Mouse (Mus musculus) CH12.LX (cell line): ENCODE data around the gene Fnbp1. TPM values are rescaled to one million over a fixed set of nuclear protein-coding genes. Genes with fewer than 3 reads are reported as not detected.
A peak's percentile ranks its signal among the peaks of the same experiment; 100 is the strongest.

Source experiments
- DNase-seq: peaks from one replicate; pipeline ENCODE4 v3.0.0-alpha.2; 2013; ENCODE audit errors: extremely low read depth
- H3K27ac ChIP-seq: 2 replicates; pipeline ENCODE4 v1.5.1; 2012; ENCODE audit warnings: low read depth, mild to moderate bottlenecking, control low read depth, moderate library complexity; ENCODE audit not compliant: insufficient read depth
- H3K27me3 ChIP-seq: replicated peaks from 2 replicates; pipeline ENCODE3; 2012; ENCODE audit warnings: inconsistent platforms
- H3K36me3 ChIP-seq, 2 experiments: replicated peaks in 1 of 2; 2 replicates each; pipeline versions ENCODE3 to v1.6.1; 2012; ENCODE audit warnings: inconsistent platforms in 1 of 2, low read length in 1 of 2, mild to moderate bottlenecking in 1 of 2, mixed read lengths in 1 of 2, moderate library complexity in 1 of 2; ENCODE audit not compliant: control insufficient read depth in 1 of 2, insufficient read depth in 1 of 2
- H3K4me1 ChIP-seq, 2 experiments: 2 replicates each; pipeline ENCODE4 v1.6.1; 2012; ENCODE audit warnings: inconsistent platforms in 1 of 2, moderate library complexity in 1 of 2; ENCODE audit not compliant: insufficient read depth in 2 of 2, control insufficient read depth in 1 of 2
- H3K4me2 ChIP-seq: 2 replicates; pipeline ENCODE4 v1.6.1; 2012; ENCODE audit warnings: low read depth, mild to moderate bottlenecking, control low read depth; ENCODE audit not compliant: poor library complexity, insufficient read depth, severe bottlenecking
- H3K4me3 ChIP-seq, 3 experiments: fragments of 150-350 bp in 1 of 3; sonication (generic) in 1 of 3; replicated peaks in 1 of 3; 2 replicates each; pipeline versions ENCODE3 to v1.5.1; 2011 to 2012; ENCODE audit warnings: low read depth in 2 of 3, low read length in 2 of 3, mild to moderate bottlenecking in 2 of 3, moderate library complexity in 2 of 3, control low read depth in 1 of 3, improper control_type of control experiment in 1 of 3, inconsistent platforms in 1 of 3, mixed read lengths in 1 of 3; ENCODE audit not compliant: poor library complexity in 1 of 3
- H3K79me2 ChIP-seq: replicated peaks from 2 replicates; pipeline ENCODE4 v1.6.1; 2012; ENCODE audit warnings: mild to moderate bottlenecking, moderate library complexity; ENCODE audit not compliant: control insufficient read depth, poor library complexity, insufficient read depth, severe bottlenecking; ENCODE audit errors: extremely low read depth
- H3K9ac ChIP-seq: 2 replicates; pipeline ENCODE4 v1.6.1; 2012; ENCODE audit warnings: low read depth, mild to moderate bottlenecking, control low read depth, moderate library complexity; ENCODE audit not compliant: insufficient read depth
- H3K9me3 ChIP-seq: replicated peaks from 2 replicates; pipeline ENCODE3; 2012; ENCODE audit warnings: low read length, inconsistent platforms, mixed read lengths
- BHLHE40 ChIP-seq: IDR thresholded peaks from 2 replicates; pipeline ENCODE4 v1.6.1; 2011; ENCODE audit warnings: mild to moderate bottlenecking, low read depth, low read length, improper control_type of control experiment
- CHD2 ChIP-seq: IDR thresholded peaks from 2 replicates; pipeline ENCODE4 v1.6.1; 2011; ENCODE audit warnings: low read length, improper control_type of control experiment
- CTCF ChIP-seq, 2 experiments: IDR thresholded peaks in 1 of 2; conservative IDR thresholded peaks in 1 of 2; 2 replicates each; pipeline ENCODE4 v1.5.1; 2011 to 2012; ENCODE audit warnings: low read depth in 2 of 2, low read length in 2 of 2, improper control_type of control experiment in 1 of 2, inconsistent platforms in 1 of 2, mild to moderate bottlenecking in 1 of 2, moderate library complexity in 1 of 2
- E2F4 ChIP-seq: IDR thresholded peaks from 2 replicates; pipeline ENCODE4 v1.6.1; 2011; ENCODE audit warnings: low read depth, low read length, improper control_type of control experiment; ENCODE audit not compliant: insufficient replicate concordance
- ELF1 ChIP-seq: IDR thresholded peaks from 2 replicates; pipeline ENCODE4 v1.6.1; 2014; ENCODE audit warnings: low read depth, mild to moderate bottlenecking, inconsistent platforms, low read length, improper control_type of control experiment
- EP300 ChIP-seq: IDR thresholded peaks from 2 replicates; pipeline ENCODE4 v1.6.1; 2011; ENCODE audit warnings: low read length, improper control_type of control experiment
- ETS1 ChIP-seq: conservative IDR thresholded peaks from 2 replicates; pipeline ENCODE4 v1.6.1; 2012; ENCODE audit warnings: low read depth, mild to moderate bottlenecking, inconsistent platforms, low read length, improper control_type of control experiment, moderate library complexity
- GABPA ChIP-seq: IDR thresholded peaks from 2 replicates; pipeline ENCODE4 v1.6.1; 2012; ENCODE audit warnings: low read depth, low read length, improper control_type of control experiment, inconsistent platforms; ENCODE audit not compliant: insufficient replicate concordance
- IRF4 ChIP-seq: IDR thresholded peaks from 2 replicates; pipeline ENCODE4 v1.6.1; 2014; ENCODE audit warnings: low read depth, mild to moderate bottlenecking, inconsistent platforms, low read length, improper control_type of control experiment
- JUN ChIP-seq: IDR thresholded peaks from 2 replicates; pipeline ENCODE4 v1.6.1; 2011; ENCODE audit warnings: low read depth, mild to moderate bottlenecking, low read length, improper control_type of control experiment, moderate library complexity; ENCODE audit not compliant: insufficient read depth
- JUND ChIP-seq: conservative IDR thresholded peaks from 2 replicates; pipeline ENCODE4 v1.6.1; 2011; ENCODE audit warnings: low read depth, low read length, improper control_type of control experiment
- MAFK ChIP-seq: IDR thresholded peaks from 2 replicates; pipeline ENCODE4 v1.6.1; 2011; ENCODE audit warnings: low read length, improper control_type of control experiment; ENCODE audit not compliant: insufficient replicate concordance
- MAX ChIP-seq: IDR thresholded peaks from 2 replicates; pipeline ENCODE4 v1.6.1; 2011; ENCODE audit warnings: low read length, improper control_type of control experiment
- MAZ ChIP-seq: IDR thresholded peaks from 2 replicates; pipeline ENCODE4 v1.6.1; 2012; ENCODE audit warnings: low read depth, mild to moderate bottlenecking, inconsistent platforms, low read length, improper control_type of control experiment, moderate library complexity
- MEF2A ChIP-seq: IDR thresholded peaks from 2 replicates; pipeline ENCODE4 v1.6.1; 2014; ENCODE audit warnings: low read depth, mild to moderate bottlenecking, inconsistent platforms, low read length, improper control_type of control experiment, borderline replicate concordance
- MXI1 ChIP-seq: IDR thresholded peaks from 2 replicates; pipeline ENCODE4 v1.6.1; 2011; ENCODE audit warnings: mild to moderate bottlenecking, low read depth, low read length, improper control_type of control experiment
- MYC ChIP-seq: IDR thresholded peaks from 2 replicates; pipeline ENCODE4 v1.6.1; 2011; ENCODE audit warnings: low read depth, mild to moderate bottlenecking, improper control_type of control experiment, low read length
- NELFE ChIP-seq: IDR thresholded peaks from 2 replicates; pipeline ENCODE4 v1.6.1; 2011; ENCODE audit warnings: low read depth, low read length, improper control_type of control experiment
- POLR2A ChIP-seq: IDR thresholded peaks from 2 replicates; pipeline ENCODE4 v1.6.1; 2011; ENCODE audit warnings: low read depth, mild to moderate bottlenecking, improper control_type of control experiment, low read length
- SMC3 ChIP-seq: IDR thresholded peaks from 2 replicates; pipeline ENCODE4 v1.6.1; 2011; ENCODE audit warnings: low read depth, low read length, improper control_type of control experiment
- TBP ChIP-seq: conservative IDR thresholded peaks from 2 replicates; pipeline ENCODE4 v1.6.1; 2011; ENCODE audit warnings: low read depth, low read length, improper control_type of control experiment
- TCF12 ChIP-seq: IDR thresholded peaks from 2 replicates; pipeline ENCODE4 v1.6.1; 2014; ENCODE audit warnings: low read depth, mild to moderate bottlenecking, inconsistent platforms, low read length, improper control_type of control experiment
- USF1 ChIP-seq: IDR thresholded peaks from 2 replicates; pipeline ENCODE4 v1.6.1; 2014; ENCODE audit warnings: low read depth, mild to moderate bottlenecking, inconsistent platforms, low read length, improper control_type of control experiment
- ZC3H11A ChIP-seq: IDR thresholded peaks from 2 replicates; pipeline ENCODE4 v1.6.1; 2012; ENCODE audit warnings: low read depth, mild to moderate bottlenecking, inconsistent platforms, low read length, improper control_type of control experiment
- ZKSCAN1 ChIP-seq: IDR thresholded peaks from 2 replicates; pipeline ENCODE4 v1.6.1; 2012; ENCODE audit warnings: low read depth, inconsistent platforms, low read length, improper control_type of control experiment, borderline replicate concordance
- ZMIZ1 ChIP-seq: IDR thresholded peaks from 2 replicates; pipeline ENCODE4 v1.6.1; 2012; ENCODE audit warnings: low read depth, mild to moderate bottlenecking, inconsistent platforms, low read length, improper control_type of control experiment
- ZNF384 ChIP-seq: IDR thresholded peaks from 2 replicates; pipeline ENCODE4 v1.6.1; 2012; ENCODE audit warnings: low read depth, low read length, improper control_type of control experiment, inconsistent platforms
- dilution Hi-C: fragments of 300-500 bp; cut with MboI; formaldehyde crosslinking; loops from 2 replicates; pipeline ENCODE4 v1.14.3; 2020; ENCODE audit warnings: low sequenced_read_pairs; ENCODE audit not compliant: extremely low pct_unique_long_range_greater_than_20kb, extremely low pct_ligation_motif_present
- in situ Hi-C: fragments of 300-500 bp; cut with MboI; formaldehyde crosslinking; loops from 3 replicates; pipeline ENCODE4 v1.14.3; 2019; ENCODE audit warnings: low sequenced_read_pairs, low pct_ligation_motif_present, low pct_unique_long_range_greater_than_20kb, mixed read lengths
- polyA plus RNA-seq: library from polyadenylated mRNA; unstranded; fragments of >175 nt; gene quantifications from 2 replicates; pipeline ENCODE4 v1.2.1, GENCODE M21; 2012; ENCODE audit warnings: low read depth; ENCODE audit not compliant: insufficient read length
- total RNA-seq, 2 experiments: library from RNA; depleted of rRNA; stranded (reverse); fragments of 300-350 nt in 1 of 2; fragments of >200 nt in 1 of 2; gene quantifications; 2 replicates each; pipeline ENCODE4 v1.2.3; 2012 to 2014

The Fnbp1 gene
- total and polyA plus RNA-seq, 3 experiments = 29.6 to 133 (median 50.5) TPM

DNA sequence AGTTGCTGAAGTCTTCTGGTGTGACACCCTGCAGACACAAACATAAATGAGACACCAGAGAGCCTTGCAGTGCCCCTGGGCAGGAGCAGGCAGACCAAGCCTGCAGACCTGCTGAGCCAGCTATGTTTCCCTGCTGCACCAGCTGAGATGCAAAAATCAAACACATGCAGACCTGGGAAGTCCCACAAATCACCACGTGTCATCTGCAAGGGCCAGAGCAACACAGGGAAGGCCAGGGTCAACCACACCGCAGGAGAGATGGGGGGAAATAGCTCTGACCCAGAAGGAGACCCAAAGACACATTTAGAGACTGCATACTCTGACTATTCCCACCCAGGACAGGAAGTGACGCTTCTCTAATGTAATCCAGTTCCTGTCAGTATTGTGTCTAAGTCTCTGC, 101.3 kb downstream of the Fnbp1 start (continued):
- peak; percentile 72; the same call in 1 of the 2 replicates for TF ChIP-seq IRF4
- TF ChIP-seq USF1 = peak; percentile 55
- no peak for TF ChIP-seq ZC3H11A
- TF ChIP-seq MXI1 = peak; percentile 88; the same call in 1 of the 2 replicates
- no peak for TF ChIP-seq NELFE
- no peak for TF ChIP-seq ZNF384
- TF ChIP-seq MAFK = peak; percentile 85
- TF ChIP-seq MAX = peak; percentile 94

GRCm38 (mm10) chr2:31040043-31040442, 101.8 kb downstream of the Fnbp1 start:
- H3K27me3 ChIP-seq = no peaks in the 10 kb centered on the region
- no peak for TF ChIP-seq ZMIZ1
- no peak for TF ChIP-seq SMC3
- TF ChIP-seq ELF1 = no peak
- TF ChIP-seq JUN = no peak
- TF ChIP-seq E2F4 = no peak
- peak in 1 of 2 experiments; percentile 25; a peak in 2 of 4 replicates for TF ChIP-seq CTCF (conservative IDR thresholded peaks at IDR 0.05 in 1 of 2, IDR thresholded peaks at IDR 0.05 in 1 of 2; ENCODE audit: low read depth in 2 of 2, low read length in 2 of 2)
- no peak for TF ChIP-seq MEF2A
- no peak for TF ChIP-seq MAX
- peaks cover 5% of the 10 kb centered on the region for H3K9me3 ChIP-seq
- H3K4me1 ChIP-seq = peaks cover 29 to 72% of the 10 kb centered on the region in 2 experiments
- peak overlapping the region in 1 of 3 experiments; percentile 32 for H3K4me3 ChIP-seq
- peak overlapping the region; percentile 94 for H3K27ac ChIP-seq
- dilution Hi-C loops (no loop called here), in situ Hi-C loops (no loop called here)
- H3K4me2 ChIP-seq = no peak overlapping the region
- no peak overlapping the region for H3K9ac ChIP-seq
- H3K79me2 ChIP-seq = no peaks in the 10 kb centered on the region
- DNase-seq = no peak
- peaks cover 61 to 82% of the 10 kb centered on the region in 2 experiments for H3K36me3 ChIP-seq

DNA sequence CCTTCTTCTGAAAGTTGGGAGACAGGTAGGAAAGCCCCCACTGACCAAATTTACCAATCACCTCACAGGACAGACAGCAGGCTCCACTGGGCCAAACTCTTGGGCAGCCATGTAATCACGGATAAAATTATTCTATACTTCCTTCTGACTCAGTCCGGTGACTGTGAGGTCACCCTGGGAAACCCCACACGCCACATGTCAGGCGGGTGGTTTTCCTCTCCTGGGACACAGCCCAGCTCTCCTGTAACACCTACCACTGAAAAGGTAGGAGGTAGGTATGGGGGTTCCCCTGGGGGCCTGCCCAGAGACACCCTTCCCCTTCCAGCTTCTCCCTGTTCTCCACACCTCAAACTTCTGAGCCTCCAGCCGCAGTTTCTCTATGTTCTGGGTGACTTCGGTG, 105.0 kb downstream of the Fnbp1 start:
- H3K27me3 ChIP-seq = no peaks in the 10 kb centered on the region
- H3K27ac ChIP-seq = peak overlapping the region; percentile 86
- dilution Hi-C loops (no loop called here), in situ Hi-C loops (no loop called here)
- peak; percentile 85 for DNase-seq
- TF ChIP-seq TCF12 (peak; percentile 89), EP300 (peak; percentile 89), ZKSCAN1 (no peak), JUND (peak; percentile 81), CHD2 (peak; percentile 75; the same call in 1 of the 2 replicates), ETS1 (peak; percentile 98), ZC3H11A (no peak), JUN (peak; percentile 83), TBP (0 out of 2 replicates have a peak, but pooled peaks have one; percentile 38), ELF1 (0 out of 2 replicates have a peak, but pooled peaks have one; percentile 10), IRF4 (peak; percentile 84), GABPA (no peak), MYC (peak; percentile 85), MAZ (peak; percentile 89), MEF2A (peak; percentile 89), SMC3 (peak; percentile 21; the same call in 1 of the 2 replicates), ZNF384 (no peak), MXI1 (peak; percentile 18; the same call in 1 of the 2 replicates), POLR2A (0 out of 2 replicates have a peak, but pooled peaks have one; percentile 16), BHLHE40 (peak; percentile 95), MAX (no peak)
- H3K4me2 ChIP-seq = 0 out of 2 replicates have a peak overlapping the region, but pooled peaks have one; percentile 1
- H3K36me3 ChIP-seq = peaks cover 66 to 79% of the 10 kb centered on the region in 2 experiments
- H3K9ac ChIP-seq = no peak overlapping the region
- H3K4me1 ChIP-seq = peaks cover 25 to 84% of the 10 kb centered on the region in 2 experiments
- no peaks in the 10 kb centered on the region for H3K79me2 ChIP-seq
- peaks cover 5% of the 10 kb centered on the region for H3K9me3 ChIP-seq
- no peak overlapping the region for H3K4me3 ChIP-seq
